Mouse (Mus musculus): ENCODE results near the gene Alx3. TPM values are rescaled to one million over a fixed set of nuclear protein-coding genes. Genes with fewer than 3 reads are reported as not detected.

Alx3 gene
- 0.06 TPM in 1 of 2 replicates, not detected in the other for polyA plus RNA-seq (2015; fragmentation: Nextera tagmentation; extraction: Ambion mirVana)

GRCm38 (mm10) chr3:107594662-107595263 lies at the start of gene Alx3:
Alx3 (plus strand) TSS chr3:107595031.

GRCm38 (mm10) chr3:107554842-107555241 lies 40.0 kb upstream of the Alx3 start, which contains the start of gene Ubl4b:
Ubl4b (minus strand) TSS chr3:107555073.

GRCm38 (mm10) chr3:107630682-107631522 lies 36.1 kb downstream of the Alx3 start, which contains the start of gene Gm10961:
Gm10961 (plus strand) TSS chr3:107631322.

GRCm38 (mm10) chr3:107631523-107631958 lies 36.7 kb downstream of the Alx3 start, which contains the start of gene Strip1:
Strip1 (minus strand) TSS chr3:107631694.

Other genes with a start within 250 kb of the Alx3 start
- 5.6 and 6.5 TPM in 2 replicates for gene Kcnc4, start 135.5 kb upstream of the Alx3 start, polyA plus RNA-seq (2015; fragmentation: Nextera tagmentation; extraction: Ambion mirVana)
- gene Slc6a17, start 77.0 kb upstream of the Alx3 start, polyA plus RNA-seq (2015; fragmentation: Nextera tagmentation; extraction: Ambion mirVana) = 0.45 and 0.78 TPM in 2 replicates
- not detected in 2 replicates for gene Ubl4b, start 40.0 kb upstream of the Alx3 start, polyA plus RNA-seq (2015; fragmentation: Nextera tagmentation; extraction: Ambion mirVana)
- not detected in 2 replicates for gene Gm10961, start 36.3 kb downstream of the Alx3 start, polyA plus RNA-seq (2015; fragmentation: Nextera tagmentation; extraction: Ambion mirVana)
- 16.9 and 17.8 TPM in 2 replicates for gene Strip1, start 36.7 kb downstream of the Alx3 start, polyA plus RNA-seq (2015; fragmentation: Nextera tagmentation; extraction: Ambion mirVana)
- 32.7 and 32.9 TPM in 2 replicates for gene Ahcyl1, start 101.5 kb downstream of the Alx3 start, polyA plus RNA-seq (2015; fragmentation: Nextera tagmentation; extraction: Ambion mirVana)
- 13.1 and 17.2 TPM in 2 replicates for gene Csf1, start 165.4 kb downstream of the Alx3 start, polyA plus RNA-seq (2015; fragmentation: Nextera tagmentation; extraction: Ambion mirVana)

All from skeletal muscle tissue, postnatal 0 days (tissue).